Mouse (Mus musculus): Measurements from ENCODE around the gene Mapk14. TPM values are rescaled to one million over a fixed set of nuclear protein-coding genes. Genes with fewer than 3 reads are reported as not detected.
A peak's percentile ranks its signal among the peaks of the same experiment; 100 is the strongest.

Mapk14 gene
- polyA plus RNA-seq, 1 experiment from 2014 or later = 23.6 TPM

DNA sequence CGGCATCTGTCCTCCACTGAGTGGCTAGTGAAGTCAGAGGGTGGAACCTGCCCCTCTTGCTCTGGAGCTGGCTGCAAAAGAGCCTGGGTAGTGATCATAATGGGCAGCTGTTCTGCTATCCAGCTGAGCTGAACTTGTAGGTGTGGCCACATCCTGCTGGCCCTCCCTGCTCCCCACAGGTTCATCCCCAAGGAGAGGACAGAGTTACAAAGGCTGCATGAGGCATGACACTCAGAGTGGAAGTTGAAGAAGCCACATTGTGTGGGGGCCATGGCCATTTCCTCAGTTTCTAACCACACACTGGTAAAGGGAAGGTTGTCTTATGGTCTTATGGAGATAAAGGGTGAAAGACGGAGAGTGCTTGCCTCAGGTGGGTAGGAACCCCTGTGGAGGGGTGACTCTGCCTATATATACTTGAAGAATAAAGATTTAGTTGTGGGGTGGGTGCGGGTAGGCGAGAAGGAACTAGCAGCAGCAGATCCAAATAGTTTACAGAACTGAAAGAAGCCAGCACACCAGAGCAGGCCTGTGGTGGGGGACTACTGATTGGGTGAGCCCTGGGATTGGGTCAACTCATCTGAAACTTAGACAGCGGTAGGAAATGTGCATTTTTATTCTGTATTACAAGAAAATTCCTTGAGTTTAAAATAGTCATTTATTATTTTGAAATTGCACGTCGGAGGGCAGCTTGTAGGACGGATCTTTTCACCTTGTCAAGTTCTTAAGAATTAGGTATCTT is 18.6 kb downstream of the Mapk14 start:
- Histone ChIP-seq H3K27me3 (replicated peaks; ENCODE audit: control insufficient read depth, insufficient read depth, low read length) (no peaks in the 10 kb centered on the region), H3K9ac (ENCODE audit: low read depth, low read length) (no peak overlapping the region), H3K9me3 (ENCODE audit: control insufficient read depth) (no peaks in the 10 kb centered on the region), H3K4me2 (replicated peaks; ENCODE audit: low read depth) (no peak overlapping the region), H3K4me1 (replicated peaks; ENCODE audit: control insufficient read depth, insufficient read depth, low read length) (0 out of 2 replicates have a peak, but pooled peaks cover 5% of the 10 kb centered on the region), H3K27ac (ENCODE audit: low read depth, low read length) (no peak overlapping the region; the same call in 1 of the 2 replicates), H3K4me3 (ENCODE audit: low read depth, low read length) (no peak overlapping the region), H3K36me3 (ENCODE audit: control insufficient read depth, insufficient read depth) (peaks cover 11% of the 10 kb centered on the region)
- ATAC-seq = peak; percentile 37; the same call in 1 of the 2 replicates
- TF ChIP-seq CTCF (IDR thresholded peaks at IDR 0.05; ENCODE audit: low read depth) = no peak
- 68% methylated on average over 8 of the region's 8 CpGs for WGBS

DNA sequence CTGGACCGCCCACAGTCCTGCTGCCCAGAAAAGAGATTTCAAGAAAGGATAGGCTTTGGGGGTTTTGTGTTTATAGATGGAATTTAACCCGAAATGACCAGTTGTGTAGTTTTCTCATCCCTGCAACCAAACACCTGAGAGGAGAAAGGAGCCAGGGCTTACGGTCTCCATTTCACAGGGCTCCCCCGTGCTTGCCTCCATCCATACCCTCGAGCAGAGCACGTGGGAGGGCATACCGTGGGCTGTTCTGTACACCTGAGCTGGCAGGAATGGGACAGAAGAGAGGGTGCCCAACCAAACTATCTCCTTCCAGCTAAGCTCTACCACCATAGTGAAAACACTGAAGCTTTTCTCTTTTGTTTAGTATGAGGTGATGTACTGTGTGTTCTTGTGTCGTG is 19.2 kb downstream of the Mapk14 start:
- 0 out of 2 replicates have a peak, but pooled peaks cover 5% of the 10 kb centered on the region for H3K4me1 ChIP-seq (replicated peaks; ENCODE audit: control insufficient read depth, insufficient read depth, low read length)
- no peak overlapping the region for H3K4me2 ChIP-seq (replicated peaks; ENCODE audit: low read depth)
- no peaks in the 10 kb centered on the region for H3K9me3 ChIP-seq (ENCODE audit: control insufficient read depth)
- H3K9ac ChIP-seq (ENCODE audit: low read depth, low read length) = no peak overlapping the region
- no peak overlapping the region for H3K4me3 ChIP-seq (ENCODE audit: low read depth, low read length)
- H3K27me3 ChIP-seq (replicated peaks; ENCODE audit: control insufficient read depth, insufficient read depth, low read length) = no peaks in the 10 kb centered on the region
- TF ChIP-seq CTCF (IDR thresholded peaks at IDR 0.05; ENCODE audit: low read depth) = no peak
- 81% methylated on average over 8 of the region's 8 CpGs for whole genome bisulfite sequencing
- no peak overlapping the region for H3K27ac ChIP-seq (ENCODE audit: low read depth, low read length)
- no peak for ATAC-seq
- peaks cover 16% of the 10 kb centered on the region for H3K36me3 ChIP-seq (ENCODE audit: control insufficient read depth, insufficient read depth)

DNA sequence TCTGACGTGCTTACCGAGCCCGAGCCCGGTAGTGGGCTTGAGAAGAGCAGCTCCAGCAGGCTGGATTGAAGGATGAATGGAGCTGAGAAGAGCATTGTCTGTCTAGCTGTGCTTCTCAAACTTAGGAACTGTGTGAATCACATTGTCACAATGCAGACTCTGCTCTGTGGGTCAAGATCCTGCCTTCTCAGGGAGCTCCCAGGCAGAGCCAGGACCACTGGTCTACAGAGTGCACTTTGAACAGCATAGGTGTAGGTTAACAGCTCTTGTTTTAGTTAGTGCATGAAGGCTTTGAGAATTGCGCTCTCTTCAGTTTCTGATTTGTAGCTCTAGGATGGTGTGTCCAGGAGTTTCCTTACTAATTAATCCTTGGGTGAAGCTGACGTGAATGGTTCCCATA is 20.1 kb downstream of the Mapk14 start:
- no peak for ATAC-seq
- TF ChIP-seq CTCF (IDR thresholded peaks at IDR 0.05; ENCODE audit: low read depth) = no peak
- 81% methylated on average over 6 of the region's 6 CpGs for WGBS
- Histone ChIP-seq H3K27me3 (replicated peaks; ENCODE audit: control insufficient read depth, insufficient read depth, low read length) (no peaks in the 10 kb centered on the region), H3K4me3 (ENCODE audit: low read depth, low read length) (no peak overlapping the region), H3K9me3 (ENCODE audit: control insufficient read depth) (no peaks in the 10 kb centered on the region), H3K9ac (ENCODE audit: low read depth, low read length) (no peak overlapping the region), H3K36me3 (ENCODE audit: control insufficient read depth, insufficient read depth) (peaks cover 25% of the 10 kb centered on the region), H3K27ac (ENCODE audit: low read depth, low read length) (peak overlapping the region; percentile 46; the same call in 1 of the 2 replicates), H3K4me2 (replicated peaks; ENCODE audit: low read depth) (no peak overlapping the region), H3K4me1 (replicated peaks; ENCODE audit: control insufficient read depth, insufficient read depth, low read length) (0 out of 2 replicates have a peak, but pooled peaks cover 5% of the 10 kb centered on the region)

DNA sequence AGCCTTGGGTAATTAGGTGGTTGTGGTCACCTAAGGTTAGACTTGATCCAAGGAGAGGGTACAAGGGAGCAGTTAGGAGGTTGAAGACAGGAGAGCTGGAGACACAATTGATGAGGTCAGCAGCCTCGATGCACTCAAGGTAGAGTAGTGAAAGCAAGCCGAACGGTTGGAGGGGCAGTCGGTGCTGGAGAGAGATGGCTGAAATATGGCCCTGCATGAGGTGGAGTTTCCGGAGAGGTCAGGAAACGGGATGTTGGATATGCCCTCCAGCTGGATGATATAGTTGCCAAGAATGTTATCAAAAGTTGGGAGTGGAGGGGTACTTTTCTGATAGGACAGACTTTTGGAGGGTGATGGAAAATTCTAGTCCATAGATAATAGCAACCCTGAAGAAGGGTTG is 21.2 kb downstream of the Mapk14 start:
- peaks cover 30% of the 10 kb centered on the region for H3K36me3 ChIP-seq (ENCODE audit: control insufficient read depth, insufficient read depth)
- no peaks in the 10 kb centered on the region for H3K27me3 ChIP-seq (replicated peaks; ENCODE audit: control insufficient read depth, insufficient read depth, low read length)
- peak overlapping the region; percentile 41; the same call in 1 of the 2 replicates for H3K27ac ChIP-seq (ENCODE audit: low read depth, low read length)
- WGBS = 57% methylated on average over 6 of the region's 6 CpGs
- no peaks in the 10 kb centered on the region for H3K9me3 ChIP-seq (ENCODE audit: control insufficient read depth)
- ATAC-seq = no peak
- 0 out of 2 replicates have a peak, but pooled peaks cover 5% of the 10 kb centered on the region for H3K4me1 ChIP-seq (replicated peaks; ENCODE audit: control insufficient read depth, insufficient read depth, low read length)
- no peak overlapping the region for H3K9ac ChIP-seq (ENCODE audit: low read depth, low read length)
- TF ChIP-seq CTCF (IDR thresholded peaks at IDR 0.05; ENCODE audit: low read depth) = no peak
- no peak overlapping the region for H3K4me2 ChIP-seq (replicated peaks; ENCODE audit: low read depth)
- H3K4me3 ChIP-seq (ENCODE audit: low read depth, low read length) = no peak overlapping the region

DNA sequence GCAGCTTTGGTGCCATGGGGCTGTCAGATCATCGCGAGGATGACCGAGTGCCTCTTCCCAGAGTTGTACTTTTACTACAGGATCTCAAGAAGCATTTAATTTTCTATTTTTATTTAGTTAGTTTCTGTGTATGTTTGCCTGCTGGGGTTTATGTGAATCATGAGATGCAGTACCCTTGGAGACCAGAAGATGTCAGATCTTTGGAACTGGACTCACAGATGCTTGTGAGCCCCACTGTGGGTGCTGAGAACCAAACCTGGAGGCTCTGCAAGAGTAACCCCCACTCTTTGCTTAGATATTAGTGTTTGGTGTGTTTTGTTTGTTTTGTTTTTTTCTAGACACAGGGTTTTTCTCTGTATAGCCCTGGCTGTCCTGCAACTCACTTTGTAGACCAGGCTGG is 22.9 kb downstream of the Mapk14 start:
- 95% methylated on average over 3 of the region's 3 CpGs for WGBS

DNA sequence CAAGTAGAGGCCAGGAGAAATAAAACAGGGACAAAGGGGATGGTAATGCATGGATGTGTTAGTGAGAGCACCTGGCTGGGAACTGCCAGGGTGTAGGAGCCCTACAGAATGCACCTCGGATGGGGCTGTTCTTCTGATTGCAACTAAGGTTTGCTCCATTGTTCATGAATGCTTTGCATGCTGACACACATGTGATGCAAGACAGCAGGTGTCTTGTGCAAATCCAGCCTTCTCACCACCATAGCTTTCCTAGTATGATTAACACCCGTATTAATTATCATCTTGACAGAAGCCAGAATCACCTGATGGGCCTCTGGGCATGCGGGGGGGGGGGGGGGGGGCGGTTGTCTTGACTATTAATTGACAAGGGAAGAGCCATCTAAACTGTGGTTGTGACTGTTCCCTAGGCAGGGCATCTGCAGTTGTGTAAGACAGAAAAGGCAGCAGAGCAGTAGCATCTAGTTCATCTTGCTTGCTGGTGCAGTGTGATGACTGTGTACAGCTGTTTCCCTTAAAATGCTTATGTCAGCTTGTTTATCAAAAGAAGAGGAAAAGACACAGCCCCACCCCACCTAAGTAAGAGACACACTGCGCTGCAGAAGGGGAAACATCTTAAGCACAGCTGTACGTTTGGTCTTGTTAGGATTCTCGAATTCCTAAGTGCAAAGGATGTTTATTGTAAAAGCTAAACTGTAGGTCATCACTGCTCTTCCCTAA is 24.9 kb downstream of the Mapk14 start:
- H3K9ac ChIP-seq (ENCODE audit: low read depth, low read length) = no peak overlapping the region
- no peak overlapping the region for H3K4me3 ChIP-seq (ENCODE audit: low read depth, low read length)
- peaks cover 60% of the 10 kb centered on the region for H3K36me3 ChIP-seq (ENCODE audit: control insufficient read depth, insufficient read depth)
- H3K27me3 ChIP-seq (replicated peaks; ENCODE audit: control insufficient read depth, insufficient read depth, low read length) = no peaks in the 10 kb centered on the region
- H3K4me1 ChIP-seq (replicated peaks; ENCODE audit: control insufficient read depth, insufficient read depth, low read length) = no peaks in the 10 kb centered on the region
- TF ChIP-seq CTCF (IDR thresholded peaks at IDR 0.05; ENCODE audit: low read depth) = no peak
- H3K27ac ChIP-seq (ENCODE audit: low read depth, low read length) = no peak overlapping the region
- H3K4me2 ChIP-seq (replicated peaks; ENCODE audit: low read depth) = no peak overlapping the region
- no peaks in the 10 kb centered on the region for H3K9me3 ChIP-seq (ENCODE audit: control insufficient read depth)
- 51% methylated on average over 6 of the region's 7 CpGs for WGBS
- ATAC-seq = no peak

More for the DNA sequence above, 22.9 kb downstream of the Mapk14 start:
- no peak overlapping the region for H3K27ac ChIP-seq (ENCODE audit: low read depth, low read length)
- H3K36me3 ChIP-seq (ENCODE audit: control insufficient read depth, insufficient read depth) = peaks cover 44% of the 10 kb centered on the region
- no peak overlapping the region for H3K9ac ChIP-seq (ENCODE audit: low read depth, low read length)
- H3K4me2 ChIP-seq (replicated peaks; ENCODE audit: low read depth) = no peak overlapping the region
- TF ChIP-seq CTCF (IDR thresholded peaks at IDR 0.05; ENCODE audit: low read depth) = peak; percentile 39
- no peaks in the 10 kb centered on the region for H3K27me3 ChIP-seq (replicated peaks; ENCODE audit: control insufficient read depth, insufficient read depth, low read length)
- H3K4me3 ChIP-seq (ENCODE audit: low read depth, low read length) = no peak overlapping the region
- ATAC-seq = no peak
- no peaks in the 10 kb centered on the region for H3K9me3 ChIP-seq (ENCODE audit: control insufficient read depth)
- H3K4me1 ChIP-seq (replicated peaks; ENCODE audit: control insufficient read depth, insufficient read depth, low read length) = 0 out of 2 replicates have a peak, but pooled peaks cover 5% of the 10 kb centered on the region
